Mouse (Mus musculus): Measurements from ENCODE around the gene Serac1. TPM values are rescaled to one million over a fixed set of nuclear protein-coding genes. Genes with fewer than 3 reads are reported as not detected.

The Serac1 gene
- total and polyA plus RNA-seq, 3 experiments, result 4.1 to 5.9 TPM; not detected in 1

DNA sequence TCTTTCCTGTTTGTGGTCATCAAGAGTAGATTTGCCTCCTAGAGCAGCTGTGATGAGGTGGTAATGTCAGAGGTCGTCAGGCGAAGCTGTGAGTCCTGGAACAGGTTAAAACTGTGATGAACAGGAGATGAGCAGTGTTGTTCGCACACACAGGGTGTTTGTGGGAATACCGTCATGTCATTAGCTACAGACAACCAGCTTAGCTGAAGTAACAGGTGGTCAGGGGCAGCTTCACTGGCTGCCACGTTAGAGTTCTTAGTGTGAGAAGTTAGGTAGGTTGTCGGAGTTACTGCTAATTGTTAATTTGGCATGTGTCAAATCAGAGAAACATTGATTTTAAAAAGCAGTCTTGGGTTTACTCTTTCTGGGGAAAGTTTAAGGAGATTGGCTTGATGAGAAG is 34.1 kb upstream of the Serac1 start:
- H3K79me2 ChIP-seq (ENCODE audit: control insufficient read depth, insufficient read depth, low read length, poor library complexity), result no peaks in the 10 kb centered on the region
- H3K36me3 ChIP-seq (ENCODE audit: control insufficient read depth in 1 of 2, insufficient read depth in 2 of 2, low read length in 2 of 2), result no peaks in the 10 kb centered on the region
- no peaks in the 10 kb centered on the region for H3K4me1 ChIP-seq (ENCODE audit: control insufficient read depth in 1 of 2, insufficient read depth in 2 of 2, low read length in 2 of 2)
- no peak overlapping the region for H3K4me3 ChIP-seq (ENCODE audit: control insufficient read depth in 1 of 2, insufficient read depth in 1 of 2, low read depth in 2 of 2, low read length in 2 of 2)
- TF ChIP-seq POLR2AphosphoS2 (IDR thresholded peaks at IDR 0.05; ENCODE audit: low read length), result no peak
- TF ChIP-seq ZMIZ1 (IDR thresholded peaks at IDR 0.05; ENCODE audit: low read depth, low read length), result no peak
- TF ChIP-seq MAZ (IDR thresholded peaks at IDR 0.05; ENCODE audit: low read depth, low read length), result no peak
- TF ChIP-seq CTCF (IDR thresholded peaks at IDR 0.05 in 2 of 3, conservative IDR thresholded peaks at IDR 0.05 in 1 of 3; ENCODE audit: control insufficient read depth in 1 of 3, insufficient read depth in 1 of 3, low read depth in 2 of 3, low read length in 3 of 3, poor library complexity in 1 of 3, severe bottlenecking in 1 of 3), result no peak
- no peak overlapping the region for H3K9ac ChIP-seq (ENCODE audit: control insufficient read depth, low read depth, low read length, poor library complexity, severe bottlenecking)
- H3K27me3 ChIP-seq (ENCODE audit: control insufficient read depth in 1 of 2, insufficient read depth in 2 of 2, low read length in 2 of 2), result no peaks in the 10 kb centered on the region
- H3K9me3 ChIP-seq (replicated peaks; ENCODE audit: insufficient read depth, low read length), result no peaks in the 10 kb centered on the region
- no peak for DNase-seq (ENCODE audit: low read depth, low spot score)
- H3K27ac ChIP-seq (ENCODE audit: control insufficient read depth, low read depth, low read length), result no peak overlapping the region

GRCm38 (mm10) chr17:6110956-6111355 is 31.4 kb upstream of the Serac1 start:
- Histone ChIP-seq H3K9ac (ENCODE audit: control insufficient read depth, low read depth, low read length, poor library complexity, severe bottlenecking) (no peak overlapping the region), H3K79me2 (ENCODE audit: control insufficient read depth, insufficient read depth, low read length, poor library complexity) (peaks cover 6% of the 10 kb centered on the region; the same call in 1 of the 2 replicates), H3K4me1 (ENCODE audit: control insufficient read depth in 1 of 2, insufficient read depth in 2 of 2, low read length in 2 of 2) (no peaks in the 10 kb centered on the region), H3K27ac (ENCODE audit: control insufficient read depth, low read depth, low read length) (no peak overlapping the region), H3K36me3 (ENCODE audit: control insufficient read depth in 1 of 2, insufficient read depth in 2 of 2, low read length in 2 of 2) (no peaks in the 10 kb centered on the region), H3K4me3 (ENCODE audit: control insufficient read depth in 1 of 2, insufficient read depth in 1 of 2, low read depth in 2 of 2, low read length in 2 of 2) (no peak overlapping the region), H3K9me3 (replicated peaks; ENCODE audit: insufficient read depth, low read length) (no peaks in the 10 kb centered on the region), H3K27me3 (ENCODE audit: control insufficient read depth in 1 of 2, insufficient read depth in 2 of 2, low read length in 2 of 2) (no peaks in the 10 kb centered on the region)
- TF ChIP-seq ZC3H11A (IDR thresholded peaks at IDR 0.05; ENCODE audit: low read depth, low read length) (0 out of 2 replicates have a peak, but pooled peaks have one; percentile 22), RCOR1 (IDR thresholded peaks at IDR 0.05; ENCODE audit: low read depth, low read length) (no peak), ELF1 (IDR thresholded peaks at IDR 0.05; ENCODE audit: low read depth, low read length) (no peak), MYC (IDR thresholded peaks at IDR 0.05; ENCODE audit: low read depth, low read length) (no peak), POLR2AphosphoS2 (IDR thresholded peaks at IDR 0.05; ENCODE audit: low read length) (no peak), MYB (IDR thresholded peaks at IDR 0.05; ENCODE audit: low read depth, low read length) (no peak), BHLHE40 (IDR thresholded peaks at IDR 0.05; ENCODE audit: borderline replicate concordance, low read depth, low read length) (no peak), TAL1 (IDR thresholded peaks at IDR 0.05; ENCODE audit: low read length) (no peak), ZNF384 (IDR thresholded peaks at IDR 0.05; ENCODE audit: low read depth, low read length) (no peak), MEF2A (IDR thresholded peaks at IDR 0.05; ENCODE audit: extremely low read depth, insufficient replicate concordance, low read depth, low read length, poor library complexity, severe bottlenecking) (no peak), NRF1 (IDR thresholded peaks at IDR 0.05; ENCODE audit: insufficient read depth, low read depth, low read length, poor library complexity, severe bottlenecking) (no peak), RAD21 (IDR thresholded peaks at IDR 0.05; ENCODE audit: low read depth, low read length) (peak; percentile 50), TBP (IDR thresholded peaks at IDR 0.05; ENCODE audit: low read depth, low read length) (no peak), KAT2A (conservative IDR thresholded peaks at IDR 0.05; ENCODE audit: low read depth, low read length) (no peak), CTCF (IDR thresholded peaks at IDR 0.05 in 2 of 3, conservative IDR thresholded peaks at IDR 0.05 in 1 of 3; ENCODE audit: control insufficient read depth in 1 of 3, insufficient read depth in 1 of 3, low read depth in 2 of 3, low read length in 3 of 3, poor library complexity in 1 of 3, severe bottlenecking in 1 of 3) (peak; percentile 6 to 49 (median 15); a peak in 3 of 6 replicates), GABPA (IDR thresholded peaks at IDR 0.05; ENCODE audit: low read depth, low read length) (no peak), ZKSCAN1 (IDR thresholded peaks at IDR 0.05; ENCODE audit: low read depth, low read length) (no peak), SMC3 (IDR thresholded peaks at IDR 0.05; ENCODE audit: low read depth, low read length) (peak; percentile 35), CHD2 (IDR thresholded peaks at IDR 0.05; ENCODE audit: low read length) (no peak), E2F4 (IDR thresholded peaks at IDR 0.05; ENCODE audit: borderline replicate concordance, low read depth, low read length) (no peak), SIN3A (IDR thresholded peaks at IDR 0.05; ENCODE audit: low read length) (no peak), NELFE (IDR thresholded peaks at IDR 0.05; ENCODE audit: low read depth, low read length) (no peak), MAX (IDR thresholded peaks at IDR 0.05; ENCODE audit: low read length) (no peak), TCF12 (IDR thresholded peaks at IDR 0.05; ENCODE audit: low read depth, low read length) (no peak), MXI1 (IDR thresholded peaks at IDR 0.05; ENCODE audit: low read depth, low read length) (no peak)
- DNase-seq (ENCODE audit: low read depth, low spot score), result peak; percentile 51

All from MEL (cell line).